Mouse (Mus musculus) heart, postnatal 0 days (tissue): Measurements from ENCODE around the gene Creb1.

Experiments used
- CTCF ChIP-seq: IDR thresholded peaks from 2 replicates; pipeline ENCODE4 v1.5.1; 2016; ENCODE audit warnings: antibody characterized with exemption, control low read depth, low read depth
- EP300 ChIP-seq: IDR thresholded peaks from 2 replicates; pipeline ENCODE4 v1.6.1; 2016; ENCODE audit warnings: antibody characterized with exemption, low read depth

- TF ChIP-seq CTCF (no peak), EP300 (no peak; the same call in 1 of the 2 replicates)
These were observed 84.1 kb downstream of the Creb1 start for GRCm38 (mm10) chr1:64616531-64616880.
